Mouse (Mus musculus) G1E (cell line): ENCODE measurements around the gene Helb.

ENCODE experiments used
- CTCF ChIP-seq: IDR thresholded peaks from 2 replicates; pipeline ENCODE4 v1.5.1; 2012; ENCODE audit warnings: low read depth, low read length, inconsistent platforms, mixed read lengths
- GATA1 ChIP-seq: IDR thresholded peaks from 2 replicates; pipeline ENCODE4 v1.6.1; 2012; ENCODE audit warnings: borderline replicate concordance, low read length, inconsistent platforms, mixed read lengths
- POLR2AphosphoS5 ChIP-seq: IDR thresholded peaks from 2 replicates; pipeline ENCODE4 v1.6.1; 2012; ENCODE audit warnings: low read depth, low read length, inconsistent platforms; ENCODE audit not compliant: insufficient replicate concordance
- TAL1 ChIP-seq: conservative IDR thresholded peaks from 2 replicates; pipeline ENCODE4 v1.6.1; 2012; ENCODE audit warnings: low read depth, low read length, inconsistent platforms, mixed read lengths

GRCm38 (mm10) chr10:120115249-120115648 is 2.5 kb upstream of the Helb start:
- no peak for TF ChIP-seq CTCF
- no peak for TF ChIP-seq TAL1
- TF ChIP-seq POLR2AphosphoS5: no peak
- no peak for TF ChIP-seq GATA1
